Mouse (Mus musculus) lung, embryonic 14.5 days (tissue): Measurements from ENCODE around the gene Nlgn2. TPM values are rescaled to one million over a fixed set of nuclear protein-coding genes. Genes with fewer than 3 reads are reported as not detected.

Experiments
- ATAC-seq: fragments of 200-750 bp; cut with Nextera tagmentation; 2 replicates; pipeline ENCODE4 v1.8.0; 2017; ENCODE audit warnings: mild to moderate bottlenecking, moderate TSS enrichment, moderate library complexity; ENCODE audit not compliant: insufficient read depth
- DNase-seq: peaks from one replicate; pipeline ENCODE4 v3.0.0-alpha.2; 2015
- H3K27ac ChIP-seq: fragments of 300-500 bp; sonication (generic); 2 replicates; pipeline ENCODE4 v1.5.1; 2014; ENCODE audit warnings: low read depth, mild to moderate bottlenecking, moderate library complexity
- H3K27me3 ChIP-seq: fragments of 300-500 bp; sonication (generic); 2 replicates; pipeline ENCODE4 v1.6.1; 2014; ENCODE audit warnings: low read length, control low read depth; ENCODE audit not compliant: insufficient read depth
- H3K36me3 ChIP-seq: fragments of 300-500 bp; sonication (generic); 2 replicates; pipeline ENCODE4 v1.6.1; 2014; ENCODE audit warnings: control low read depth; ENCODE audit not compliant: insufficient read depth
- H3K4me1 ChIP-seq: fragments of 300-500 bp; sonication (generic); 2 replicates; pipeline ENCODE4 v1.6.1; 2014; ENCODE audit warnings: antibody characterized with exemption, control low read depth; ENCODE audit not compliant: insufficient read depth
- H3K4me2 ChIP-seq: fragments of 300-500 bp; sonication (generic); 2 replicates; pipeline ENCODE4 v1.6.1; 2014; ENCODE audit warnings: mild to moderate bottlenecking
- H3K4me3 ChIP-seq: fragments of 300-500 bp; sonication (generic); 2 replicates; pipeline ENCODE4 v1.5.1; 2014; ENCODE audit warnings: low read depth, low read length
- H3K9ac ChIP-seq: fragments of 300-500 bp; sonication (generic); 2 replicates; pipeline ENCODE4 v1.6.1; 2014
- H3K9me3 ChIP-seq: fragments of 300-500 bp; sonication (generic); 2 replicates; pipeline ENCODE4 v1.6.1; 2016; ENCODE audit warnings: low read depth, low read length, control low read depth
- CTCF ChIP-seq: IDR thresholded peaks from 2 replicates; pipeline ENCODE4 v1.5.1; 2016; ENCODE audit warnings: antibody characterized with exemption, low read depth
- WGBS: fragments of 180-500 bp; shearing (Covaris S2); extraction: QIAGEN DNeasy Blood & Tissue Kit; methylation state at CpG from one replicate; pipeline ENCODE4 v1.1.7; 2014; 5-methylcytosine and 5-hydroxymethylcytosine counted together
- microRNA-seq: library from miRNA; unstranded; fragments of <30 nt; microRNA quantifications from one replicate; pipeline ENCODE4, GENCODE M21; 2016; ENCODE audit warnings: borderline number of aligned reads
- polyA plus RNA-seq: library from polyadenylated mRNA; unstranded; fragments of >200 nt; fragmentation: Nextera tagmentation; extraction: Ambion mirVana; gene quantifications from 2 replicates; pipeline ENCODE4 v1.2.1, GENCODE M21; 2014

Gene Nlgn2
- polyA plus RNA-seq, 1 experiment from 2014 or later, result 7.8 TPM

DNA sequence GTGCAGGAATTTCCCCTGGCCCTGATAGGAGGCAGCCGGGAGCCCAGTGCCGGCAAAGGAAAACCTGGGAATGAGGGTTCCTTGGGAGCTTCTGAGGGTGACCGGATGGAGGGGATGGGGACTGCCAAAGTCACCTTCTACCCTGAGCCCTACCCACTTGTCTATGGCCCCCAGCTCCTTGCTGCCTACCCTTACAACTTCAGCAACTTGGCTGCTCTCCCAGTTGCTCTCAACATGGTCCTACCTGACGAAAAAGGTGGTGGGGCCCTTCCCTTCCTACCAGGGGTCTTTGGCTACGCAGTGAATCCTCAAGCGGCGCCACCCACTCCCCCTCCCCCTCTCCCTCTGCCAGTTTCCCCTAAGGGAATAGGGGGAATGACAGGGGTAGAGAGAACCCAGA is 58.6 kb downstream of the Nlgn2 start:
- 46% methylated on average over 7 of the region's 7 CpGs for WGBS
- no peaks in the 10 kb centered on the region for H3K27me3 ChIP-seq
- H3K4me3 ChIP-seq, result no peak overlapping the region
- H3K9ac ChIP-seq, result no peak overlapping the region
- DNase-seq, result no peak
- no peak overlapping the region; the same call in 1 of the 2 replicates for H3K27ac ChIP-seq
- H3K36me3 ChIP-seq, result peaks cover 10% of the 10 kb centered on the region; the same call in 1 of the 2 replicates
- ATAC-seq, result no peak
- H3K4me1 ChIP-seq, result no peaks in the 10 kb centered on the region
- H3K9me3 ChIP-seq, result no peaks in the 10 kb centered on the region
- TF ChIP-seq CTCF, result no peak
- H3K4me2 ChIP-seq, result no peak overlapping the region

DNA sequence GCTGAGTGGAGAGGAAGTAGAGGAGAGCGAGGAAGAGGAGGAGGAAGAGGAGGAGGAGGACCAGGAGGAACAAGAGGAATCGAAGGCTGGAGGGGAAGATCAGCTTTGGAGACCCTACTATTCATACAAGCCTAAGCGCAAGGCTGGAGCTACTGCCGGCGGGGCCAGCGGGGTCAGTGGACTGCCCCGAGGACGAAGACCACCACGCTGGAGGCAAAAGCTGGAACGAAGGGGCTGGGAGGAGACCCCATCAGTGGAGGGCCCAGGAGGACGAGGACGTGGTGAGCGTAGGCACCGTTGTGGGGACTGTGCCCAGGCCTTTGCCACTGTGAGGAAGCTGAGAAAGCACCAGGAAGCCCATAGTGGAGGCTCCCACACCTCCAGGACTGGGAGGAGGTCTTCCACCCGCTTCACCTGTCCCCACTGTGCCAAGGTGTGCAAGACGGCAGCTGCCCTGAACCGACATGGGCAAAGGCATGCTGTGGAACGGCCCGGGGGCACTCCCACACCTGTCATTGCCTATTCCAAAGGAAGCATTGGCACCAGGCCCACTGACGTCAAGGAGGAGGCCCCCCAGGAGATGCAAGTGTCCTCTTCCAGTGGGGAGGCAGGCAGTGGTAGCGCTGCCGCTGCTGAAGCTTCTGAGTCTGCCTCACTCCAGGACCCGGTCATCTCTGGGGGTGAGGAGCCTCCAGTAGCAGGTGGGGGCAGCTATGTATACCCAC is 59.2 kb downstream of the Nlgn2 start:
- ATAC-seq, result no peak

DNA sequence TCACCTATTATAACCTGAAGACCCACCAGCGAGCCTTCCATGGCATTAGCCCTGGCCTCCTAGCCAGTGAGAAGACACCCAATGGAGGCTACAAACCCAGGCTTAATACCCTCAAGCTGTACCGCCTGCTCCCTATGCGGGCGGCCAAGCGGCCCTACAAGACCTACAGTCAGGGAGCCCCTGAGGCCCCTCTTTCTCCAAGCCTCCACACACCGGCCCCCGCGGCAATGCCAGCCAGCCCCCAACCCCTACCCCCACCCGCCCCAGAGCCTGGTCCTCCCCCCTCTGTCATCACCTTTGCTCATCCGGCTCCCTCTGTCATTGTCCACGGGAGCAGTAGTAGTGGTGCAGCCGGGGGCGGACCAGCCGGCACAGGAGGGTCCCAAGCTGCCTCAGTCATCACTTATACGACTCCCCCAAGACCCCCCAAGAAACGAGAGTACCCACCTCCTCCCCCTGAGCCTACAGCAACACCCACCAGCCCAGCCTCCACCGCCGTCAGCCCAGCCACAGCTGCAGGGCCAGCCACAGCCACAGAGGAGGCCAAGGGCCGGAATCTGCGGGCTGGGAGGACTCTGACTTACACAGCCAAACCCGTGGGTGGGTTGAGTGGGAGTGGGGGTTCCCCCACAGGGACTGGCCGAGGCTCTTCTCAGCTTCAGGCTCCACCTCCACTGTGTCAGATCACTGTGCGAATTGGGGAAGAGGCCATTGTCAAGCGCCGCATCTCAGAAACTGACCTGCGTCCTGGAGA is 59.9 kb downstream of the Nlgn2 start:
- Histone ChIP-seq H3K4me1 (no peaks in the 10 kb centered on the region), H3K4me3 (no peak overlapping the region), H3K4me2 (no peak overlapping the region), H3K27ac (no peak overlapping the region), H3K9me3 (no peaks in the 10 kb centered on the region), H3K36me3 (peaks cover 10% of the 10 kb centered on the region; the same call in 1 of the 2 replicates), H3K27me3 (no peaks in the 10 kb centered on the region), H3K9ac (no peak overlapping the region)
- ATAC-seq (no peak), DNase-seq (no peak)
- TF ChIP-seq CTCF, result no peak
- 59% methylated on average over 26 of the region's 26 CpGs for WGBS

More for the DNA sequence above, 59.2 kb downstream of the Nlgn2 start:
- Histone ChIP-seq H3K4me3 (no peak overlapping the region), H3K27ac (no peak overlapping the region), H3K27me3 (no peaks in the 10 kb centered on the region), H3K4me1 (no peaks in the 10 kb centered on the region), H3K9ac (no peak overlapping the region), H3K36me3 (peaks cover 10% of the 10 kb centered on the region; the same call in 1 of the 2 replicates), H3K9me3 (no peaks in the 10 kb centered on the region), H3K4me2 (no peak overlapping the region)
- 65% methylated on average over 23 of the region's 23 CpGs for WGBS
- peak; percentile 34 for DNase-seq
- TF ChIP-seq CTCF, result no peak

DNA sequence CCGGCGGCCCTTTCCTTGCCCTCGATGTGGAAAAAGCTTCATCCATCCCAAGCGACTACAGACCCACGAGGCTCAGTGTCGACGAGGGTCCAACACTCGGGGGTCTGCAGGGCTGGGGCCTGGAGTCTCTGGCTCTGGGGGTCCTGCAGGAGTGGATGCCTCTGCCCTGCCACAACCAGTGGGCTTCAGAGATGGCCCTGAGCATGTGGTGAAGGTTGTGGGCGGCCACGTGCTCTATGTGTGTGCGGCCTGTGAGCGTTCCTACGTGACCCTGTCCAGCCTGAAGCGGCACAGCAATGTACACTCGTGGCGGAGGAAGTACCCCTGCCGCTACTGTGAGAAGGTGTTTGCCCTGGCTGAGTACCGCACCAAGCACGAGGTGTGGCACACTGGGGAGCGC is 61.1 kb downstream of the Nlgn2 start:
- Histone ChIP-seq H3K4me1 (no peaks in the 10 kb centered on the region), H3K9ac (no peak overlapping the region), H3K27ac (no peak overlapping the region), H3K4me3 (no peak overlapping the region), H3K27me3 (no peaks in the 10 kb centered on the region), H3K4me2 (no peak overlapping the region), H3K36me3 (peaks cover 10% of the 10 kb centered on the region; the same call in 1 of the 2 replicates), H3K9me3 (no peaks in the 10 kb centered on the region)
- ATAC-seq (no peak), DNase-seq (no peak)
- WGBS, result 76% methylated on average over 20 of the region's 20 CpGs
- no peak for TF ChIP-seq CTCF

DNA sequence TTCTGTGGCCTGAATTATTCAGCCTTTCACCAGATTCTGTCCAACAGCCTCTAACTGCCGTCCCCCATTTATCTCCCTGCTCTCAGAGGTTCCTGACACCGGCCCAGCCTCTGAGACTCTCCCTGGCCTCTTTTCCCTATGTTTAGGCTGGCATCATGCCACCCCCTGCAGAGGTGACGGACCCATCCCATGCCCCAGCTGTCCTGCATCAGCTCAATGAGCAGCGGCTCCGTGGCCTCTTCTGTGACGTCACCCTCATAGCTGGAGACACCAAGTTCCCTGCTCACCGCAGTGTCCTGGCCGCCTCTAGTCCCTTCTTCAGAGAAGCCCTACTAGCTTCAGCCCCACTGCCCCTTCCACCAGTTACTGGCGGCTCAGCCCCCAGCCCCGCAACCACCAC is 61.9 kb downstream of the Nlgn2 start:
- Histone ChIP-seq H3K27ac (no peak overlapping the region), H3K9ac (no peak overlapping the region), H3K4me2 (no peak overlapping the region), H3K4me3 (no peak overlapping the region), H3K27me3 (no peaks in the 10 kb centered on the region), H3K36me3 (peaks cover 10% of the 10 kb centered on the region; the same call in 1 of the 2 replicates), H3K4me1 (no peaks in the 10 kb centered on the region), H3K9me3 (no peaks in the 10 kb centered on the region)
- peak; percentile 33; the same call in 1 of the 2 replicates for ATAC-seq
- peak; percentile 23 for DNase-seq
- TF ChIP-seq CTCF, result no peak
- 55% methylated on average over 10 of the region's 10 CpGs for WGBS

DNA sequence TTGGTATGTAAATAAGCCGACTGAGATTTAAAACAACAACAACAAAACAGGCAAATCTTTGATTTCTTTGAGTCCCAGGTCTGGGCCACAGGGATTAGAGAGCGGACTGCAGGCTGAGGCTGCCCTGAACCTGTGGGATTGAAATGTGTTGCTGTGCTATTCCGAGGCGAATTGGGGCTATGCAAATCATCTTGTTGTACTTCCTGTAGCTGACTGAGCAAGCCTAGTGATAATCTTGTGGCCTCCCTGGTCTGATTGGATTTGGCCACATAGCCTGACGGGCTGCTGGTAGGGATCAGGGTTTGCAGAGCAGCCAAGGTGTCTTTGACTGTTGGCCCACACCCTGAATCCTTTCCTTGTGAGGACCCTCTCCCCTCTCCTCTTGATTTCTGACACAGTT is 62.6 kb downstream of the Nlgn2 start:
- Histone ChIP-seq H3K9me3 (no peaks in the 10 kb centered on the region), H3K9ac (no peak overlapping the region), H3K4me2 (no peak overlapping the region), H3K36me3 (peaks cover 10% of the 10 kb centered on the region; the same call in 1 of the 2 replicates), H3K27me3 (no peaks in the 10 kb centered on the region), H3K4me1 (no peaks in the 10 kb centered on the region), H3K27ac (no peak overlapping the region), H3K4me3 (no peak overlapping the region)
- no peak for TF ChIP-seq CTCF
- no peak for ATAC-seq
- 62% methylated on average over 5 of the region's 5 CpGs for WGBS
- DNase-seq, result no peak

Small RNA genes within 50 kb of the gene (microRNA-seq; reads per million reads assigned to microRNA genes)
- not detected for gene Mir6924

Other genes starting within 250 kb of the Nlgn2 start
- gene Atp1b2, start 231.8 kb downstream of the Nlgn2 start, polyA plus RNA-seq, result 6.9 and 9.8 TPM in 2 replicates
- not detected in 2 replicates for gene Shbg, start 219.9 kb downstream of the Nlgn2 start, polyA plus RNA-seq
- gene Sat2, start 215.8 kb downstream of the Nlgn2 start, polyA plus RNA-seq, result 18.0 and 18.3 TPM in 2 replicates
- 26.8 and 31.2 TPM in 2 replicates for gene Fxr2, start 204.8 kb downstream of the Nlgn2 start, polyA plus RNA-seq
- not detected in 2 replicates for gene Sox15, start 182.5 kb downstream of the Nlgn2 start, polyA plus RNA-seq
- 29.4 and 32.2 TPM in 2 replicates for gene Mpdu1, start 175.1 kb downstream of the Nlgn2 start, polyA plus RNA-seq
- gene Cd68, start 171.6 kb downstream of the Nlgn2 start, polyA plus RNA-seq, result 12.1 and 13.5 TPM in 2 replicates
- 695 and 712 TPM in 2 replicates for gene Eif4a1, start 165.4 kb downstream of the Nlgn2 start, polyA plus RNA-seq
- gene Senp3, start 155.7 kb downstream of the Nlgn2 start, polyA plus RNA-seq, result 78.7 and 95.0 TPM in 2 replicates
- gene Tnfsf13, start 152.0 kb downstream of the Nlgn2 start, polyA plus RNA-seq, result 0.64 and 0.93 TPM in 2 replicates
- gene Tnfsf12, start 141.9 kb downstream of the Nlgn2 start, polyA plus RNA-seq, result 10.0 and 11.6 TPM in 2 replicates
- 4.4 and 5.3 TPM in 2 replicates for gene Tnfsfm13, start 141.7 kb downstream of the Nlgn2 start, polyA plus RNA-seq
- 50.4 and 50.5 TPM in 2 replicates for gene Polr2a, start 79.1 kb downstream of the Nlgn2 start, polyA plus RNA-seq
- 0.12 and 0.20 TPM in 2 replicates for gene Slc35g3, start 75.8 kb downstream of the Nlgn2 start, polyA plus RNA-seq
- 2.5 TPM in 2 replicates for gene Zbtb4, start 71.9 kb downstream of the Nlgn2 start, polyA plus RNA-seq
- gene Chrnb1, start 41.8 kb downstream of the Nlgn2 start, polyA plus RNA-seq, result 12.1 and 14.6 TPM in 2 replicates
- 1.6 TPM in 2 replicates for gene Fgf11, start 35.9 kb downstream of the Nlgn2 start, polyA plus RNA-seq
- gene Tmem102, start 32.2 kb downstream of the Nlgn2 start, polyA plus RNA-seq, result 4.3 and 5.0 TPM in 2 replicates
- not detected in 2 replicates for gene Gm39566, start 22.5 kb downstream of the Nlgn2 start, polyA plus RNA-seq
- not detected in 2 replicates for gene Spem2, start 19.3 kb downstream of the Nlgn2 start, polyA plus RNA-seq
- gene Spem1, start 15.6 kb downstream of the Nlgn2 start, polyA plus RNA-seq, result not detected in 2 replicates
- gene Tmem256, start 730 bp upstream of the Nlgn2 start, polyA plus RNA-seq, result 443 and 457 TPM in 2 replicates
- 115 and 118 TPM in 2 replicates for gene Plscr3, start 8.6 kb upstream of the Nlgn2 start, polyA plus RNA-seq
- 5.9 and 6.1 TPM in 2 replicates for gene Tnk1, start 20.9 kb upstream of the Nlgn2 start, polyA plus RNA-seq
- gene Tmem95, start 40.2 kb upstream of the Nlgn2 start, polyA plus RNA-seq, result not detected in 2 replicates
- gene Kctd11, start 43.6 kb upstream of the Nlgn2 start, polyA plus RNA-seq, result 6.2 and 7.5 TPM in 2 replicates
- gene Acap1, start 57.8 kb upstream of the Nlgn2 start, polyA plus RNA-seq, result 0.38 and 0.83 TPM in 2 replicates
- 11.3 and 14.1 TPM in 2 replicates for gene 2810408A11Rik, start 63.2 kb upstream of the Nlgn2 start, polyA plus RNA-seq
- gene Neurl4, start 63.3 kb upstream of the Nlgn2 start, polyA plus RNA-seq, result 12.5 and 13.1 TPM in 2 replicates
- 67.5 and 78.6 TPM in 2 replicates for gene Gps2, start 76.1 kb upstream of the Nlgn2 start, polyA plus RNA-seq
- 1,945 and 2,006 TPM in 2 replicates for gene Eif5a, start 84.2 kb upstream of the Nlgn2 start, polyA plus RNA-seq
- gene Ybx2, start 98.0 kb upstream of the Nlgn2 start, polyA plus RNA-seq, result 4.7 and 6.1 TPM in 2 replicates
- gene Slc2a4, start 110.4 kb upstream of the Nlgn2 start, polyA plus RNA-seq, result 14.9 and 19.0 TPM in 2 replicates
- gene Cldn7, start 127.0 kb upstream of the Nlgn2 start, polyA plus RNA-seq, result 76.7 and 86.4 TPM in 2 replicates
- gene Ctdnep1, start 143.4 kb upstream of the Nlgn2 start, polyA plus RNA-seq, result 25.4 and 28.3 TPM in 2 replicates
- gene Elp5, start 144.7 kb upstream of the Nlgn2 start, polyA plus RNA-seq, result 108 and 113 TPM in 2 replicates
- 444 and 455 TPM in 2 replicates for gene Gabarap, start 153.4 kb upstream of the Nlgn2 start, polyA plus RNA-seq
- 41.1 and 42.8 TPM in 2 replicates for gene Phf23, start 158.0 kb upstream of the Nlgn2 start, polyA plus RNA-seq
- gene Dvl2, start 162.8 kb upstream of the Nlgn2 start, polyA plus RNA-seq, result 36.2 and 40.8 TPM in 2 replicates
- gene Acadvl, start 177.6 kb upstream of the Nlgn2 start, polyA plus RNA-seq, result 57.6 and 58.9 TPM in 2 replicates
- 5.9 and 7.4 TPM in 2 replicates for gene Dlg4, start 179.2 kb upstream of the Nlgn2 start, polyA plus RNA-seq
- not detected in 2 replicates for gene Asgr1, start 216.3 kb upstream of the Nlgn2 start, polyA plus RNA-seq